Mouse (Mus musculus): ENCODE data around the gene Olfr985. TPM values are rescaled to one million over a fixed set of nuclear protein-coding genes. Genes with fewer than 3 reads are reported as not detected.

The Olfr985 gene
- polyA plus RNA-seq (2016; fragmentation: Nextera tagmentation; extraction: Ambion mirVana), result not detected in 2 replicates

GRCm38 (mm10) chr9:40130084-40130483 lies at the start of gene Olfr985:
Gene Olfr985 (minus strand): TSS chr9:40130184.
- H3K27ac ChIP-seq, result no peak within 1 kb of the TSS
- no peak within 1 kb of the TSS for H3K4me2 ChIP-seq
- 93% methylated on average over 1 of the region's 1 CpGs for WGBS
- H3K36me3 ChIP-seq (replicated peaks), result no peaks in the 10 kb centered on the region
- no peaks in the 10 kb centered on the region for H3K27me3 ChIP-seq
- no peak within 1 kb of the TSS for H3K4me3 ChIP-seq (replicated peaks)
- no peaks in the 10 kb centered on the region for H3K4me1 ChIP-seq
- no peak within 1 kb of the TSS for H3K9ac ChIP-seq
- no peaks in the 10 kb centered on the region for H3K9me3 ChIP-seq
- no peak for ATAC-seq (ENCODE audit: low FRiP score)

- Histone ChIP-seq H3K4me3 (replicated peaks) (no peak overlapping the region), H3K27me3 (no peaks in the 10 kb centered on the region), H3K9me3 (no peaks in the 10 kb centered on the region), H3K9ac (no peak overlapping the region), H3K36me3 (replicated peaks) (no peaks in the 10 kb centered on the region), H3K4me1 (no peaks in the 10 kb centered on the region), H3K4me2 (no peak overlapping the region), H3K27ac (no peak overlapping the region)
- WGBS, result 88% methylated on average over 6 of the region's 6 CpGs
- no peak for ATAC-seq (ENCODE audit: low FRiP score)
Measured at GRCm38 (mm10) chr9:40177017-40177416, 47.0 kb upstream of the Olfr985 start.

- WGBS, result 91% methylated on average over 1 of the region's 1 CpGs
- no peak for ATAC-seq (ENCODE audit: low FRiP score)
- Histone ChIP-seq H3K36me3 (replicated peaks) (no peaks in the 10 kb centered on the region), H3K4me3 (replicated peaks) (no peak overlapping the region), H3K9ac (no peak overlapping the region), H3K9me3 (no peaks in the 10 kb centered on the region), H3K4me1 (no peaks in the 10 kb centered on the region), H3K27me3 (no peaks in the 10 kb centered on the region), H3K4me2 (no peak overlapping the region), H3K27ac (no peak overlapping the region)
Measured at GRCm38 (mm10) chr9:40166446-40166845, 36.5 kb upstream of the Olfr985 start.

- no peak overlapping the region for H3K4me3 ChIP-seq (replicated peaks)
- 75% methylated on average over 4 of the region's 4 CpGs for WGBS
- no peak overlapping the region for H3K9ac ChIP-seq
- no peak overlapping the region for H3K4me2 ChIP-seq
- ATAC-seq (ENCODE audit: low FRiP score), result no peak
- H3K4me1 ChIP-seq, result no peaks in the 10 kb centered on the region
- H3K9me3 ChIP-seq, result no peaks in the 10 kb centered on the region
- H3K27me3 ChIP-seq, result no peaks in the 10 kb centered on the region
- H3K27ac ChIP-seq, result no peak overlapping the region
- H3K36me3 ChIP-seq (replicated peaks), result no peaks in the 10 kb centered on the region
Measured at GRCm38 (mm10) chr9:40155118-40155644, 25.2 kb upstream of the Olfr985 start.

GRCm38 (mm10) chr9:40141544-40141943 lies 11.6 kb upstream of the Olfr985 start:
- no peaks in the 10 kb centered on the region for H3K27me3 ChIP-seq
- no peaks in the 10 kb centered on the region for H3K36me3 ChIP-seq (replicated peaks)
- no peak overlapping the region for H3K27ac ChIP-seq
- no peak overlapping the region for H3K9ac ChIP-seq
- ATAC-seq (ENCODE audit: low FRiP score), result no peak
- no peak overlapping the region for H3K4me3 ChIP-seq (replicated peaks)
- WGBS, result 45% methylated on average over 1 of the region's 1 CpGs
- no peaks in the 10 kb centered on the region for H3K4me1 ChIP-seq
- H3K9me3 ChIP-seq, result no peaks in the 10 kb centered on the region
- no peak overlapping the region for H3K4me2 ChIP-seq

GRCm38 (mm10) chr9:40139484-40139883 lies 9.5 kb upstream of the Olfr985 start:
- H3K36me3 ChIP-seq (replicated peaks), result no peaks in the 10 kb centered on the region
- H3K9ac ChIP-seq, result no peak overlapping the region
- no peak overlapping the region for H3K4me2 ChIP-seq
- no peaks in the 10 kb centered on the region for H3K4me1 ChIP-seq
- H3K4me3 ChIP-seq (replicated peaks), result no peak overlapping the region
- 74% methylated on average over 4 of the region's 4 CpGs for WGBS
- H3K27me3 ChIP-seq, result no peaks in the 10 kb centered on the region
- no peak for ATAC-seq (ENCODE audit: low FRiP score)
- H3K27ac ChIP-seq, result no peak overlapping the region
- H3K9me3 ChIP-seq, result no peaks in the 10 kb centered on the region

GRCm38 (mm10) chr9:40136987-40137688 lies 7.2 kb upstream of the Olfr985 start:
- H3K27me3 ChIP-seq, result no peaks in the 10 kb centered on the region
- no peak overlapping the region for H3K9ac ChIP-seq
- H3K9me3 ChIP-seq, result no peaks in the 10 kb centered on the region
- no peak overlapping the region for H3K4me2 ChIP-seq
- no peaks in the 10 kb centered on the region for H3K4me1 ChIP-seq
- H3K27ac ChIP-seq, result no peak overlapping the region
- no peak overlapping the region for H3K4me3 ChIP-seq (replicated peaks)
- 88% methylated on average over 6 of the region's 6 CpGs for WGBS
- H3K36me3 ChIP-seq (replicated peaks), result no peaks in the 10 kb centered on the region
- no peak for ATAC-seq (ENCODE audit: low FRiP score)

GRCm38 (mm10) chr9:40130556-40130955 lies 572 bp upstream of the Olfr985 start:
- WGBS, result 85% methylated on average over 1 of the region's 1 CpGs
- Histone ChIP-seq H3K36me3 (replicated peaks) (no peaks in the 10 kb centered on the region), H3K4me3 (replicated peaks) (no peak overlapping the region), H3K9me3 (no peaks in the 10 kb centered on the region), H3K27ac (no peak overlapping the region), H3K27me3 (no peaks in the 10 kb centered on the region), H3K9ac (no peak overlapping the region), H3K4me2 (no peak overlapping the region), H3K4me1 (no peaks in the 10 kb centered on the region)
- ATAC-seq (ENCODE audit: low FRiP score), result no peak

- Histone ChIP-seq H3K9me3 (no peaks in the 10 kb centered on the region), H3K4me3 (replicated peaks) (no peak overlapping the region), H3K4me2 (no peak overlapping the region), H3K9ac (no peak overlapping the region), H3K36me3 (replicated peaks) (no peaks in the 10 kb centered on the region), H3K27ac (no peak overlapping the region), H3K4me1 (no peaks in the 10 kb centered on the region), H3K27me3 (no peaks in the 10 kb centered on the region)
- ATAC-seq (ENCODE audit: low FRiP score), result no peak
- WGBS, result 86% methylated on average over 5 of the region's 5 CpGs
Measured at GRCm38 (mm10) chr9:40117287-40117659, 12.7 kb downstream of the Olfr985 start.

GRCm38 (mm10) chr9:40116645-40117286 lies 13.2 kb downstream of the Olfr985 start:
- Histone ChIP-seq H3K9me3 (no peaks in the 10 kb centered on the region), H3K27me3 (no peaks in the 10 kb centered on the region), H3K4me1 (no peaks in the 10 kb centered on the region), H3K4me3 (replicated peaks) (no peak overlapping the region), H3K27ac (no peak overlapping the region), H3K9ac (no peak overlapping the region), H3K36me3 (replicated peaks) (no peaks in the 10 kb centered on the region), H3K4me2 (no peak overlapping the region)
- ATAC-seq (ENCODE audit: low FRiP score), result no peak
- WGBS, result 75% methylated on average over 10 of the region's 10 CpGs

- ATAC-seq (ENCODE audit: low FRiP score), result no peak
- Histone ChIP-seq H3K9me3 (no peaks in the 10 kb centered on the region), H3K27me3 (no peaks in the 10 kb centered on the region), H3K4me1 (no peaks in the 10 kb centered on the region), H3K27ac (no peak within 1 kb of the TSS), H3K36me3 (replicated peaks) (no peaks in the 10 kb centered on the region), H3K9ac (no peak within 1 kb of the TSS), H3K4me2 (no peak within 1 kb of the TSS), H3K4me3 (replicated peaks) (no peak within 1 kb of the TSS)
- WGBS, result 82% methylated on average over 2 of the region's 2 CpGs
Measured at GRCm38 (mm10) chr9:40114106-40114505, 15.9 kb downstream of the Olfr985 start, which contains the start of gene Olfr984. Gene Olfr984 (minus strand): TSS chr9:40114206.

- H3K9me3 ChIP-seq, result no peaks in the 10 kb centered on the region
- no peak overlapping the region for H3K4me2 ChIP-seq
- H3K27me3 ChIP-seq, result no peaks in the 10 kb centered on the region
- no peak overlapping the region for H3K4me3 ChIP-seq (replicated peaks)
- H3K4me1 ChIP-seq, result no peaks in the 10 kb centered on the region
- H3K27ac ChIP-seq, result no peak overlapping the region
- H3K9ac ChIP-seq, result no peak overlapping the region
- no peak for ATAC-seq (ENCODE audit: low FRiP score)
- H3K36me3 ChIP-seq (replicated peaks), result no peaks in the 10 kb centered on the region
- 68% methylated on average over 3 of the region's 3 CpGs for WGBS
Measured at GRCm38 (mm10) chr9:40094769-40095168, 35.2 kb downstream of the Olfr985 start.

- no peak within 1 kb of the TSS for H3K4me2 ChIP-seq
- no peaks in the 10 kb centered on the region for H3K36me3 ChIP-seq (replicated peaks)
- H3K9ac ChIP-seq, result no peak within 1 kb of the TSS
- no peaks in the 10 kb centered on the region for H3K27me3 ChIP-seq
- H3K27ac ChIP-seq, result no peak within 1 kb of the TSS
- no peaks in the 10 kb centered on the region for H3K9me3 ChIP-seq
- no peak for ATAC-seq (ENCODE audit: low FRiP score)
- WGBS, result 72% methylated on average over 2 of the region's 2 CpGs
- H3K4me3 ChIP-seq (replicated peaks), result no peak within 1 kb of the TSS
- H3K4me1 ChIP-seq, result no peaks in the 10 kb centered on the region
Measured at GRCm38 (mm10) chr9:40093495-40093894, 36.5 kb downstream of the Olfr985 start, which contains the start of gene Olfr983. Gene Olfr983 (minus strand): TSS chr9:40093595.
